Mouse (Mus musculus) bone marrow macrophage, adult 2 months (primary cell): ENCODE results near the gene Cdc45.

Experiments used
- CTCF ChIP-seq: IDR thresholded peaks from 2 replicates; pipeline ENCODE4 v1.5.1; 2012; ENCODE audit warnings: low read depth, mild to moderate bottlenecking, low read length, moderate library complexity
- POLR2A ChIP-seq: IDR thresholded peaks from 2 replicates; pipeline ENCODE4 v1.6.1; 2012; ENCODE audit warnings: mild to moderate bottlenecking, low read depth, low read length, borderline replicate concordance

DNA sequence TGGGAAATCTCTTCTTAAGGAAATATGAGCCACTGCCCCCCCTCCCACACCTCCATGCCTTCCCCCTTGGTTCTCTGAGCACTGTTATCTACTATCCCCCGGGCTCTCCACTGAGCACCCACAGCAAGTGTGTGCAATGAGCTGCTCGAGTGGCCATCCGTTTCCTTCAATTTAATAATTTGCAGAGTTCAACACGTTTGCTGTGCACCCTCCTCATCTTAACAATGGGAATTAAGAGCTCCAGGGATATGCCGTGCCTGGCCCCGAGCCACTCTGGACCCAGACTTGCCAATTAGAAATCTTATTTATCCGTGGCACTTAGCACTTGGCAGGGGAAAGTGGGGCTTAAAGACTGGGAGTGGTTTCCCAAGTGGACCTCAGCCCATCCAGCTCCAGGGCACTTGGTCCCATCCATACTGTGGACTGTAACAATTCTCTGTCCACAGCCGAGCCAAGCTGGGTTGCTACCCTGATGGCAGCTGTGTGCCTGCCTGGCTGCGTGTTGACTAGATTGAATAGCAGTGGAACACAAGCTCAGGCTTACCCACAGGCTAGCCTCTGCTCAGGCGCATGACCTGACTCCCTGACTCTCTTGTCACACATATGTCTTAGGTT is 59.8 kb downstream of the Cdc45 start:
- TF ChIP-seq POLR2A (no peak), CTCF (no peak)
